Mouse (Mus musculus) erythroblast, embryonic 14.5 days (primary cell): Measurements from ENCODE around the gene Acmsd.

Experiments
- GATA1 ChIP-seq: IDR thresholded peaks from 2 replicates; pipeline ENCODE4 v1.6.1; 2012; ENCODE audit warnings: low read length, inconsistent platforms, mixed read lengths
- TAL1 ChIP-seq: IDR thresholded peaks from 3 replicates; pipeline ENCODE4 v1.6.1; 2012; ENCODE audit warnings: low read length, inconsistent platforms, mixed read lengths

- TF ChIP-seq GATA1 = no peak
- no peak for TF ChIP-seq TAL1
These were observed 51.6 kb downstream of the Acmsd start for GRCm38 (mm10) chr1:127780849-127781248.
